Mouse (Mus musculus) stomach, embryonic 15.5 days (tissue): ENCODE measurements around the gene Fam98a. TPM values are rescaled to one million over a fixed set of nuclear protein-coding genes. Genes with fewer than 3 reads are reported as not detected.

Source experiments
- ATAC-seq: fragments of 200-750 bp; cut with Nextera tagmentation; 2 replicates; pipeline ENCODE4 v1.8.0; 2017; ENCODE audit warnings: low read depth, moderate number of reproducible peaks, moderate TSS enrichment; ENCODE audit not compliant: insufficient read depth, low FRiP score
- H3K27ac ChIP-seq: fragments of 300-500 bp; sonication (generic); 2 replicates; pipeline ENCODE4 v1.5.1; 2015; ENCODE audit warnings: mild to moderate bottlenecking, inconsistent platforms
- H3K27me3 ChIP-seq: fragments of 300-500 bp; sonication (generic); replicated peaks from 2 replicates; pipeline ENCODE4 v1.6.1; 2015; ENCODE audit warnings: inconsistent platforms
- H3K36me3 ChIP-seq: fragments of 300-500 bp; sonication (generic); 2 replicates; pipeline ENCODE4 v1.6.1; 2015; ENCODE audit warnings: inconsistent platforms
- H3K4me1 ChIP-seq: fragments of 300-500 bp; sonication (generic); 2 replicates; pipeline ENCODE4 v1.6.1; 2015; ENCODE audit warnings: inconsistent platforms
- H3K4me2 ChIP-seq: fragments of 300-500 bp; sonication (generic); 2 replicates; pipeline ENCODE4 v1.6.1; 2015; ENCODE audit warnings: mild to moderate bottlenecking, inconsistent platforms
- H3K4me3 ChIP-seq: fragments of 300-500 bp; sonication (generic); replicated peaks from 2 replicates; pipeline ENCODE4 v1.5.1; 2015; ENCODE audit warnings: inconsistent platforms
- H3K9ac ChIP-seq: fragments of 300-500 bp; sonication (generic); 2 replicates; pipeline ENCODE4 v1.6.1; 2015; ENCODE audit warnings: inconsistent platforms
- H3K9me3 ChIP-seq: fragments of 300-500 bp; sonication (generic); 2 replicates; pipeline ENCODE4 v1.6.1; 2016; ENCODE audit warnings: inconsistent platforms
- WGBS: fragments of 180-500 bp; shearing (Covaris S2); methylation state at CpG from one replicate; pipeline ENCODE4 v1.1.7; 2015; 5-methylcytosine and 5-hydroxymethylcytosine counted together
- polyA plus RNA-seq: library from polyadenylated mRNA; unstranded; fragments of >200 nt; fragmentation: Nextera tagmentation; extraction: Ambion mirVana; gene quantifications from 2 replicates; pipeline ENCODE4 v1.2.1, GENCODE M21; 2015

The Fam98a gene
- polyA plus RNA-seq, 1 experiment from 2014 or later = 26.6 TPM

- no peak overlapping the region for H3K4me2 ChIP-seq
- peak; percentile 25; the same call in 1 of the 2 replicates for ATAC-seq
- H3K36me3 ChIP-seq = peaks cover 6% of the 10 kb centered on the region; the same call in 1 of the 2 replicates
- no peak overlapping the region for H3K4me3 ChIP-seq
- no peak overlapping the region for H3K27ac ChIP-seq
- no peaks in the 10 kb centered on the region for H3K4me1 ChIP-seq
- H3K27me3 ChIP-seq = no peaks in the 10 kb centered on the region
- 47% methylated on average over 7 of the region's 7 CpGs for WGBS
- no peaks in the 10 kb centered on the region for H3K9me3 ChIP-seq
- H3K9ac ChIP-seq = no peak overlapping the region
Measured at GRCm38 (mm10) chr17:75537050-75537445, 14.7 kb downstream of the Fam98a start.

GRCm38 (mm10) chr17:75536396-75537049 lies 15.2 kb downstream of the Fam98a start:
- H3K27ac ChIP-seq = no peak overlapping the region
- WGBS = 18% methylated on average over 6 of the region's 6 CpGs
- H3K4me3 ChIP-seq = no peak overlapping the region
- H3K27me3 ChIP-seq = no peaks in the 10 kb centered on the region
- H3K9me3 ChIP-seq = no peaks in the 10 kb centered on the region
- H3K9ac ChIP-seq = no peak overlapping the region
- H3K4me2 ChIP-seq = no peak overlapping the region
- H3K36me3 ChIP-seq = peaks cover 6% of the 10 kb centered on the region; the same call in 1 of the 2 replicates
- 0 out of 2 replicates have a peak, but pooled peaks have one; percentile 25 for ATAC-seq
- no peaks in the 10 kb centered on the region for H3K4me1 ChIP-seq

DNA sequence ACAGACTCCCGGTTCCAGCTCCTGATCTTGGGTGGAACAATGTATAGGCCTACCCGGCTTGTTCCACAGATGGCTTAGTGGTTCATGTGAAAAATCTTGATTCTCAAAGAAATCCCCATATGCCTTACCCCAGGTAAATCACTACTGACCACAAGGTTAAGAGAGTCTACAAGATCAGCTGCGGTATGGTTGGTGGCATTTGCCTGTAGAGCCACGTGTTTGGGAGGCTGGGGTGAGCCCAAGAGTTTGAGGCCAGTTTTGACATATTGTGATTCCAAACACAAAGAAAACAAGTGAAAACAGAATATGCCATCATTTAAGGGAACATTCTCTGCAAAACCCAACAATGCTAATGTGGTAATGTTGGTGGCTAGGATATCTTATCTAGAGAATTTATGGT lies 16.1 kb downstream of the Fam98a start:
- Histone ChIP-seq H3K36me3 (peaks cover 6% of the 10 kb centered on the region; the same call in 1 of the 2 replicates), H3K4me3 (no peak overlapping the region), H3K4me1 (no peaks in the 10 kb centered on the region), H3K9ac (no peak overlapping the region), H3K9me3 (no peaks in the 10 kb centered on the region), H3K27ac (no peak overlapping the region), H3K4me2 (no peak overlapping the region), H3K27me3 (no peaks in the 10 kb centered on the region)
- WGBS = 91% methylated on average over 4 of the region's 4 CpGs
- ATAC-seq = no peak

- Histone ChIP-seq H3K36me3 (peaks cover 6% of the 10 kb centered on the region; the same call in 1 of the 2 replicates), H3K4me2 (no peak overlapping the region), H3K27me3 (no peaks in the 10 kb centered on the region), H3K4me3 (no peak overlapping the region), H3K4me1 (no peaks in the 10 kb centered on the region), H3K9ac (no peak overlapping the region), H3K9me3 (no peaks in the 10 kb centered on the region), H3K27ac (no peak overlapping the region)
- 68% methylated on average over 12 of the region's 12 CpGs for WGBS
- 0 out of 2 replicates have a peak, but pooled peaks have one; percentile 36 for ATAC-seq
Measured at GRCm38 (mm10) chr17:75534314-75535020, 17.3 kb downstream of the Fam98a start.

GRCm38 (mm10) chr17:75532469-75532986 lies 19.2 kb downstream of the Fam98a start:
- no peaks in the 10 kb centered on the region for H3K36me3 ChIP-seq
- no peak overlapping the region for H3K4me3 ChIP-seq
- ATAC-seq = no peak
- H3K4me1 ChIP-seq = no peaks in the 10 kb centered on the region
- WGBS = 84% methylated on average over 6 of the region's 6 CpGs
- no peaks in the 10 kb centered on the region for H3K27me3 ChIP-seq
- H3K9ac ChIP-seq = no peak overlapping the region
- H3K27ac ChIP-seq = no peak overlapping the region
- H3K4me2 ChIP-seq = no peak overlapping the region
- H3K9me3 ChIP-seq = no peaks in the 10 kb centered on the region

- Histone ChIP-seq H3K4me2 (no peak overlapping the region), H3K27me3 (no peaks in the 10 kb centered on the region), H3K4me1 (no peaks in the 10 kb centered on the region), H3K36me3 (no peaks in the 10 kb centered on the region), H3K4me3 (no peak overlapping the region), H3K27ac (no peak overlapping the region), H3K9ac (no peak overlapping the region), H3K9me3 (no peaks in the 10 kb centered on the region)
- ATAC-seq = no peak
- WGBS = 91% methylated on average over 14 of the region's 14 CpGs
Measured at GRCm38 (mm10) chr17:75529222-75529935, 22.4 kb downstream of the Fam98a start.

DNA sequence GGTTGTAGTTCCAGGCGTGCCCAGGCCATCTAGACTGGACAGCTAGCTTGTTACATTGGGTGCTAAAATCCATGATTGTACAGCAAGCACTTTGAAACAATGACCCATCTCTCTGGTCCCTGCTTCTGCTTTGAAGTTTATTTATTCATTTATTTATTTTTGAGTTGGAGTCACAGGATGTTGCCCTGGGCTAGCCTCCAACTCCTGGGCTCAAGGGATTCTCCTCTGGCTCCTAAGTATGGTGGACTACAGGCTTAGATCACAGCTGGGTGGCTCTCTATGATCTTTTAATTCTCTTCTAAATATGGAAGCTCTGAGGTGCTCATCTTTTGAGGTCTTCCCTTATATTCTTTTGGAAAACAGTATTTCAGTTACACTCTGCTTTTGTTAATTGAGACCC lies 25.3 kb downstream of the Fam98a start:
- Histone ChIP-seq H3K27ac (no peak overlapping the region), H3K4me2 (no peak overlapping the region), H3K27me3 (no peaks in the 10 kb centered on the region), H3K36me3 (no peaks in the 10 kb centered on the region), H3K4me3 (no peak overlapping the region), H3K9ac (no peak overlapping the region), H3K4me1 (no peaks in the 10 kb centered on the region), H3K9me3 (no peaks in the 10 kb centered on the region)
- 91% methylated on average over 1 of the region's 1 CpGs for WGBS
- no peak for ATAC-seq

GRCm38 (mm10) chr17:75523812-75524211 lies 27.9 kb downstream of the Fam98a start:
- WGBS = 65% methylated on average over 3 of the region's 3 CpGs
- Histone ChIP-seq H3K9me3 (no peaks in the 10 kb centered on the region), H3K27ac (no peak overlapping the region), H3K36me3 (no peaks in the 10 kb centered on the region), H3K4me3 (no peak overlapping the region), H3K4me2 (no peak overlapping the region), H3K27me3 (no peaks in the 10 kb centered on the region), H3K4me1 (no peaks in the 10 kb centered on the region), H3K9ac (no peak overlapping the region)
- no peak for ATAC-seq

DNA sequence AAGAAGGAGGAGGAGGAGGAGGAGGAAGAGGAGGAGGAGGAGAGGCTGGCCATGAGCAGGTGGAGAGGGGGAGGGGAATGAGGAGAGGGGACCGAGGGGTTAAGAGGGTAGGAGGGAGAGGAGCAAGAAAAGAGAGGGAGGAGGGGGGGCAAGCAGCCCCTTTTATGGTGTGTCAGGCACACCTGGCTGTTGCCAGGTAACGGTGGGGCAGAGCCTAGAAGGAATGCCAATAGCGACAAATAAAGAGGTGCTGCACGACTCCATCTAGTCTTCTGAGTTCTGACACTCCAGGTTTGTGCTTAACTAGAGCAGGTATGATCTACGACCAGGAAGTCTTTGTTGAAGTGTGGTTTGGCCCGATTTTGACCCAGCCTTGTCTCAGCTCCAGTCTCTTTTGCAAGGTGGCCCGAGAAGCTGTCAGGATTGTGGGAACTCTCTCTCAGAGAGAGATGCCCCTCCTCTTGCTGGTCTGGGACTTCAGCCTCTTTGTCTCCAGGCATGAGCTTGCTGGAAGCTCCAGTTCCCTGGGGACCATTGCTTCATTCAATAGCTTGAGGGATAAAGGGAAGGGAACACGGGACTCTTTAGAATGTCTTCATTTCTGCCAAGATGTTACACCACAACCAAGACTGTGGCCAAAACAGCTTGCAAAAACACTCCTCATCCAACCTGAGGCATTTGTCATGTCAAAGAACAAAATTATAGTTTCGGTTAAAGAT lies 29.2 kb downstream of the Fam98a start:
- H3K9ac ChIP-seq = no peak overlapping the region
- WGBS = 27% methylated on average over 9 of the region's 9 CpGs
- no peak overlapping the region for H3K4me3 ChIP-seq
- H3K27ac ChIP-seq = no peak overlapping the region
- ATAC-seq = no peak
- H3K9me3 ChIP-seq = no peaks in the 10 kb centered on the region
- H3K36me3 ChIP-seq = no peaks in the 10 kb centered on the region
- H3K4me1 ChIP-seq = no peaks in the 10 kb centered on the region
- no peak overlapping the region for H3K4me2 ChIP-seq
- H3K27me3 ChIP-seq = no peaks in the 10 kb centered on the region

GRCm38 (mm10) chr17:75521236-75521842 lies 30.4 kb downstream of the Fam98a start:
- no peak for ATAC-seq
- Histone ChIP-seq H3K27ac (no peak overlapping the region), H3K4me2 (no peak overlapping the region), H3K4me3 (no peak overlapping the region), H3K36me3 (no peaks in the 10 kb centered on the region), H3K27me3 (no peaks in the 10 kb centered on the region), H3K9me3 (no peaks in the 10 kb centered on the region), H3K4me1 (no peaks in the 10 kb centered on the region), H3K9ac (no peak overlapping the region)
- WGBS = 54% methylated on average over 6 of the region's 6 CpGs

GRCm38 (mm10) chr17:75519239-75519900 lies 32.4 kb downstream of the Fam98a start:
- no peak overlapping the region for H3K4me2 ChIP-seq
- H3K9me3 ChIP-seq = no peaks in the 10 kb centered on the region
- H3K4me1 ChIP-seq = no peaks in the 10 kb centered on the region
- no peaks in the 10 kb centered on the region for H3K36me3 ChIP-seq
- WGBS = 68% methylated on average over 8 of the region's 8 CpGs
- H3K27me3 ChIP-seq = no peaks in the 10 kb centered on the region
- H3K27ac ChIP-seq = no peak overlapping the region
- H3K9ac ChIP-seq = no peak overlapping the region
- H3K4me3 ChIP-seq = no peak overlapping the region
- ATAC-seq = no peak
